Mouse (Mus musculus) embryonic facial prominence, embryonic 12.5 days (tissue): ENCODE measurements around the gene Fads6. TPM values are rescaled to one million over a fixed set of nuclear protein-coding genes. Genes with fewer than 3 reads are reported as not detected.

Source experiments
- ATAC-seq: fragments of 200-750 bp; cut with Nextera tagmentation; 2 replicates; pipeline ENCODE4 v1.8.0; 2017; ENCODE audit not compliant: insufficient number of reproducible peaks, insufficient read depth, low FRiP score, low TSS enrichment
- H3K27ac ChIP-seq: fragments of 300-500 bp; sonication (generic); 2 replicates; pipeline ENCODE4 v1.5.1; 2016; ENCODE audit warnings: mild to moderate bottlenecking
- H3K27me3 ChIP-seq: fragments of 300-500 bp; sonication (generic); 2 replicates; pipeline ENCODE4 v1.6.1; 2016; ENCODE audit warnings: mild to moderate bottlenecking, moderate library complexity
- H3K36me3 ChIP-seq: fragments of 300-500 bp; sonication (generic); 2 replicates; pipeline ENCODE4 v1.6.1; 2016; ENCODE audit warnings: mild to moderate bottlenecking
- H3K4me1 ChIP-seq: fragments of 300-500 bp; sonication (generic); 2 replicates; pipeline ENCODE4 v1.6.1; 2016
- H3K4me2 ChIP-seq: fragments of 300-500 bp; sonication (generic); replicated peaks from 2 replicates; pipeline ENCODE4 v1.6.1; 2016; ENCODE audit warnings: mild to moderate bottlenecking, moderate library complexity
- H3K4me3 ChIP-seq: fragments of 300-500 bp; sonication (generic); 2 replicates; pipeline ENCODE4 v1.5.1; 2016; ENCODE audit warnings: mild to moderate bottlenecking
- H3K9ac ChIP-seq: fragments of 300-500 bp; sonication (generic); 2 replicates; pipeline ENCODE4 v1.6.1; 2016; ENCODE audit warnings: mild to moderate bottlenecking, moderate library complexity
- H3K9me3 ChIP-seq: fragments of 300-500 bp; sonication (generic); 2 replicates; pipeline ENCODE4 v1.6.1; 2016; ENCODE audit warnings: mild to moderate bottlenecking, moderate library complexity
- WGBS: fragments of 180-500 bp; shearing (Covaris S2); methylation state at CpG from one replicate; pipeline ENCODE4 v1.1.7; 2016; 5-methylcytosine and 5-hydroxymethylcytosine counted together
- polyA plus RNA-seq: library from polyadenylated mRNA; unstranded; fragments of >200 nt; fragmentation: Nextera tagmentation; extraction: Ambion mirVana; gene quantifications from 2 replicates; pipeline ENCODE4 v1.2.1, GENCODE M21; 2016

The Fads6 gene
- polyA plus RNA-seq, 1 experiment from 2014 or later: 0.28 TPM

GRCm38 (mm10) chr11:115285282-115285681 is 12.2 kb downstream of the Fads6 start:
- H3K27ac ChIP-seq: no peak overlapping the region
- no peak overlapping the region for H3K4me3 ChIP-seq
- H3K9me3 ChIP-seq: no peaks in the 10 kb centered on the region
- no peak for ATAC-seq
- no peaks in the 10 kb centered on the region for H3K36me3 ChIP-seq
- H3K4me2 ChIP-seq: no peak overlapping the region
- H3K4me1 ChIP-seq: no peaks in the 10 kb centered on the region
- H3K27me3 ChIP-seq: no peaks in the 10 kb centered on the region
- 65% methylated on average over 4 of the region's 4 CpGs for WGBS
- H3K9ac ChIP-seq: no peak overlapping the region

GRCm38 (mm10) chr11:115283891-115284620 is 13.4 kb downstream of the Fads6 start:
- Histone ChIP-seq H3K9ac (no peak overlapping the region), H3K9me3 (no peaks in the 10 kb centered on the region), H3K4me1 (no peaks in the 10 kb centered on the region), H3K4me3 (no peak overlapping the region), H3K27me3 (no peaks in the 10 kb centered on the region), H3K27ac (no peak overlapping the region), H3K4me2 (no peak overlapping the region), H3K36me3 (no peaks in the 10 kb centered on the region)
- no peak for ATAC-seq
- WGBS: 82% methylated on average over 12 of the region's 12 CpGs

- no peak for ATAC-seq
- Histone ChIP-seq H3K27ac (no peak overlapping the region), H3K4me1 (no peaks in the 10 kb centered on the region), H3K9me3 (no peaks in the 10 kb centered on the region), H3K36me3 (no peaks in the 10 kb centered on the region), H3K9ac (no peak overlapping the region), H3K4me3 (no peak overlapping the region), H3K27me3 (no peaks in the 10 kb centered on the region), H3K4me2 (no peak overlapping the region)
- WGBS: 75% methylated on average over 9 of the region's 9 CpGs
Measured at GRCm38 (mm10) chr11:115283486-115283765, 14.0 kb downstream of the Fads6 start.

- Histone ChIP-seq H3K27ac (no peak overlapping the region), H3K4me3 (no peak overlapping the region), H3K9me3 (no peaks in the 10 kb centered on the region), H3K27me3 (no peaks in the 10 kb centered on the region), H3K9ac (no peak overlapping the region), H3K36me3 (no peaks in the 10 kb centered on the region), H3K4me1 (peaks cover 3% of the 10 kb centered on the region; the same call in 1 of the 2 replicates), H3K4me2 (no peak overlapping the region)
- 78% methylated on average over 8 of the region's 8 CpGs for WGBS
- no peak for ATAC-seq
Measured at GRCm38 (mm10) chr11:115282723-115283485, 14.6 kb downstream of the Fads6 start.

GRCm38 (mm10) chr11:115282295-115282694 is 15.2 kb downstream of the Fads6 start:
- no peak for ATAC-seq
- peaks cover 7% of the 10 kb centered on the region; the same call in 1 of the 2 replicates for H3K4me1 ChIP-seq
- H3K4me2 ChIP-seq: no peak overlapping the region
- WGBS: 76% methylated on average over 8 of the region's 8 CpGs
- H3K9ac ChIP-seq: no peak overlapping the region
- no peaks in the 10 kb centered on the region for H3K9me3 ChIP-seq
- no peak overlapping the region for H3K27ac ChIP-seq
- no peak overlapping the region for H3K4me3 ChIP-seq
- no peaks in the 10 kb centered on the region for H3K36me3 ChIP-seq
- H3K27me3 ChIP-seq: no peaks in the 10 kb centered on the region

GRCm38 (mm10) chr11:115279726-115280125 is 17.7 kb downstream of the Fads6 start:
- no peak for ATAC-seq
- Histone ChIP-seq H3K36me3 (no peaks in the 10 kb centered on the region), H3K27ac (no peak overlapping the region), H3K4me3 (no peak overlapping the region), H3K4me1 (peaks cover 19% of the 10 kb centered on the region), H3K27me3 (no peaks in the 10 kb centered on the region), H3K4me2 (no peak overlapping the region), H3K9ac (no peak overlapping the region), H3K9me3 (no peaks in the 10 kb centered on the region)
- WGBS: 73% methylated on average over 1 of the region's 1 CpGs

GRCm38 (mm10) chr11:115278176-115278575 is 19.3 kb downstream of the Fads6 start:
- no peak for ATAC-seq
- Histone ChIP-seq H3K27ac (no peak overlapping the region), H3K9me3 (no peaks in the 10 kb centered on the region), H3K36me3 (no peaks in the 10 kb centered on the region), H3K9ac (no peak overlapping the region), H3K4me1 (peaks cover 19% of the 10 kb centered on the region), H3K27me3 (no peaks in the 10 kb centered on the region), H3K4me2 (peak overlapping the region; percentile 72), H3K4me3 (no peak overlapping the region)
- WGBS: 70% methylated on average over 6 of the region's 6 CpGs

- H3K4me1 ChIP-seq: peaks cover 19% of the 10 kb centered on the region
- WGBS: 18% methylated on average over 7 of the region's 7 CpGs
- no peaks in the 10 kb centered on the region for H3K9me3 ChIP-seq
- H3K4me2 ChIP-seq: peak overlapping the region; percentile 72
- peak overlapping the region; percentile 62 for H3K4me3 ChIP-seq
- no peaks in the 10 kb centered on the region for H3K36me3 ChIP-seq
- peak overlapping the region; percentile 57 for H3K9ac ChIP-seq
- ATAC-seq: no peak
- H3K27ac ChIP-seq: peak overlapping the region; percentile 80
- no peaks in the 10 kb centered on the region for H3K27me3 ChIP-seq
Measured at GRCm38 (mm10) chr11:115277604-115277975, 19.9 kb downstream of the Fads6 start.

- peak within 1 kb of the TSS; percentile 82 for H3K4me2 ChIP-seq
- H3K27me3 ChIP-seq: no peaks in the 10 kb centered on the region
- H3K36me3 ChIP-seq: no peaks in the 10 kb centered on the region
- H3K27ac ChIP-seq: peak within 1 kb of the TSS; percentile 80
- peaks cover 19% of the 10 kb centered on the region for H3K4me1 ChIP-seq
- peak within 1 kb of the TSS; percentile 71 for H3K9ac ChIP-seq
- peak; percentile 95 for ATAC-seq
- WGBS: under 1% methylated on average over 42 of the region's 42 CpGs
- H3K4me3 ChIP-seq: peak within 1 kb of the TSS; percentile 62
- no peaks in the 10 kb centered on the region for H3K9me3 ChIP-seq
Measured at GRCm38 (mm10) chr11:115276780-115277603, 20.5 kb downstream of the Fads6 start, which contains the start of gene Fdxr. Fdxr (minus strand) TSS chr11:115277050.

- no peaks in the 10 kb centered on the region for H3K36me3 ChIP-seq
- peak overlapping the region; percentile 82 for H3K4me2 ChIP-seq
- WGBS: 55% methylated on average over 3 of the region's 3 CpGs
- H3K9me3 ChIP-seq: no peaks in the 10 kb centered on the region
- H3K27ac ChIP-seq: no peak overlapping the region
- H3K27me3 ChIP-seq: no peaks in the 10 kb centered on the region
- peak overlapping the region; percentile 62 for H3K4me3 ChIP-seq
- H3K9ac ChIP-seq: peak overlapping the region; percentile 71
- no peak for ATAC-seq
- peaks cover 19% of the 10 kb centered on the region for H3K4me1 ChIP-seq
Measured at GRCm38 (mm10) chr11:115275954-115276353, 21.5 kb downstream of the Fads6 start.

- no peak for ATAC-seq
- Histone ChIP-seq H3K27ac (no peak overlapping the region), H3K4me2 (peak overlapping the region; percentile 82), H3K9me3 (no peaks in the 10 kb centered on the region), H3K4me3 (no peak overlapping the region), H3K27me3 (no peaks in the 10 kb centered on the region), H3K9ac (peak overlapping the region; percentile 71), H3K36me3 (no peaks in the 10 kb centered on the region), H3K4me1 (peaks cover 19% of the 10 kb centered on the region)
- WGBS: 84% methylated on average over 6 of the region's 6 CpGs
Measured at GRCm38 (mm10) chr11:115275509-115275908, 22.0 kb downstream of the Fads6 start.
